Comparison of ENCODE assay signal across 16 mouse cellular contexts in the genomic region with DNA sequence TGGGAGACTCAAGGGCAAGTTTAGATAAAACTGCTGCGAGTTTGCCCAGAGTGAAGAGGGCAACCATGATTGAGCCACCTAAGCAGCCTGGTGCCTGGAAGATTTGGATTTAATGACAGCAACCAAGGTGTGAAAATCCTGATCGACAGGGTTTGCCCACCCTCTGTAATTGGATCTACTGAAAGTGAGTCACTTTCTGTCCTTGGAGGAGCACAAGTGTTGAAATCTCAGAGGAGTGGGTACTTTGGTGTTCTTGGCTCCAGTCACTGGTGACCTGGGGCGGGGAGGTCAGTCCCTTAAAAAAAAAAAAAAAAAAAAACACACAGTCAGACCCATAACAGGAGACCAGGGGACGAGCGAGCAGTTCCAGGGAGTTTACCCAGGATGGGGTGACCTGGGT.
"Had no signal": no experiment of that assay in that cellular context is flagged by ENCODE, and none has a peak within 500 bp of the region (broad histone marks: within the 10 kb centered on the region; RNA-seq: fewer than 3 reads in every experiment).

No protein-coding gene starts in this region.

- ATAC-seq: midbrain, embryonic 13.5 days had no signal

- H3K4me3 ChIP-seq: layer of hippocampus, adult 2 months; limb, embryonic 13.5 days; lung, embryonic 15.5 days; midbrain, embryonic 13.5 days; myocyte; neural tube, embryonic 15.5 days had no signal

- H3K4me2 ChIP-seq: limb, embryonic 13.5 days; lung, embryonic 15.5 days; midbrain, embryonic 13.5 days; neural tube, embryonic 15.5 days had no signal

- H3K27ac ChIP-seq: kidney, postnatal 0 days; layer of hippocampus, adult 2 months; limb, embryonic 13.5 days; liver, embryonic 14.5 days; lung, embryonic 15.5 days; midbrain, embryonic 13.5 days; neural tube, embryonic 15.5 days had no signal

- H3K9me3 ChIP-seq: limb, embryonic 13.5 days; lung, embryonic 15.5 days; neural tube, embryonic 15.5 days had no signal

- DNase-seq: kidney, adult 11 months; kidney, adult 9 months; kidney, postnatal 36 days; left cerebral cortex, postnatal 4 days; right cerebral cortex, adult 18-20 months; right cerebral cortex, postnatal 25 days; thymus, adult 18-20 months; thymus, postnatal 14 days had no signal

- H3K9ac ChIP-seq: limb, embryonic 13.5 days; liver, embryonic 14.5 days; lung, embryonic 15.5 days; midbrain, embryonic 13.5 days; neural tube, embryonic 15.5 days had no signal

- H3K27me3 ChIP-seq: limb, embryonic 13.5 days; lung, embryonic 15.5 days; midbrain, embryonic 13.5 days; neural tube, embryonic 15.5 days had no signal

- H3K4me1 ChIP-seq: limb, embryonic 13.5 days; lung, embryonic 15.5 days; midbrain, embryonic 13.5 days; neural tube, embryonic 15.5 days had no signal
